Mouse (Mus musculus) myocyte (in vitro differentiated cells): Measurements from ENCODE around the gene Ocel1.

Experiments used
- E2F4 ChIP-seq: IDR thresholded peaks from one replicate; pipeline ENCODE4 v1.6.1; 2011; ENCODE audit warnings: mild to moderate bottlenecking, control low read depth, moderate library complexity; ENCODE audit not compliant: insufficient read depth
- MAX ChIP-seq: IDR thresholded peaks from one replicate; pipeline ENCODE4 v1.6.1; 2011; ENCODE audit warnings: low read depth, mild to moderate bottlenecking, control low read depth
- POLR2A ChIP-seq: IDR thresholded peaks from one replicate; pipeline ENCODE4 v1.6.1; 2011; ENCODE audit warnings: low read depth, mild to moderate bottlenecking, control low read depth, moderate library complexity; ENCODE audit not compliant: insufficient read length
- TCF12 ChIP-seq: IDR thresholded peaks from one replicate; pipeline ENCODE4 v1.6.1; 2011; ENCODE audit warnings: mild to moderate bottlenecking, control low read depth; ENCODE audit not compliant: poor library complexity, insufficient read depth, severe bottlenecking
- USF1 ChIP-seq: IDR thresholded peaks from one replicate; pipeline ENCODE4 v1.6.1; 2011; ENCODE audit warnings: low read depth, mild to moderate bottlenecking, control low read depth, moderate library complexity

DNA sequence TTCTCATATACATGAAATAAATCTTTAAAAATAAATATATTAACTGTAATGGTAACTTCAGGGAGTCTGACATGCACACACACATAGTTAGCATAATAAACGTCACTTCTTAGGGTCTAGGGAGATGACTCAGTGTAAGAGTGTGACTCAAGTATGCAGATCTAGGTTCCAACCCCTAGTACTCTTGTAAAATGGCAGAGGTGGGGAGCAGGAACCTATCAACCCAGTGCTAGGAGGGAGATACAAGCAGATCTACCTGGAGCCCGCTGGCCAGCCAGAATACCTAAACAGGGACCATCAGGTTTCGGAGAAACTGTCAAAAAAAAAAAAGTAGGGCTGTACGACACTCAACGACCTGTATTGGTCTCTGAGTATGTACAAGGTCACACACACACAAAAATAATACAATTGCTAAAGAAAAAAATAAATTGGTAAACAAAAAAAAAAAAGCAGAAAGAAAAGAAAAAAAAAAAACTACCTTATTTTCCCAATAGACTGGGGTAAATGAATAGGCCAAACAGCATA lies 325 bp upstream of the Ocel1 start:
- no peak for TF ChIP-seq MAX
- TF ChIP-seq POLR2A = no peak
- no peak for TF ChIP-seq E2F4
- TF ChIP-seq TCF12 = no peak
- no peak for TF ChIP-seq USF1
